Mouse (Mus musculus) kidney, adult 2 months (tissue): Measurements from ENCODE around the gene Lmod3.

Source experiments
- CTCF ChIP-seq: fragments of 200-500 bp; conservative IDR thresholded peaks from 2 replicates; pipeline ENCODE4 v1.5.1; 2011; ENCODE audit warnings: low read depth, mild to moderate bottlenecking, control low read depth, low read length, moderate library complexity, mixed read lengths; ENCODE audit not compliant: insufficient read depth, insufficient read length
- POLR2A ChIP-seq: fragments of 200-500 bp; IDR thresholded peaks from one replicate; pipeline ENCODE4 v1.6.1; 2011; ENCODE audit warnings: low read depth, low read length, control low read depth

- TF ChIP-seq CTCF (no peak), POLR2A (no peak)
Observed at GRCm38 (mm10) chr6:97289838-97290237, 37.3 kb upstream of the Lmod3 start.
